Mouse (Mus musculus): Measurements from ENCODE around the gene Pax5.

Gene Pax5

GRCm38 (mm10) chr4:44709740-44710700, at the start of gene Pax5:
Pax5 (minus strand) TSS chr4:44710487.
- WGBS: 47% methylated on average over 16 of the region's 16 CpGs

- WGBS: 6% methylated on average over 10 of the region's 10 CpGs
These were observed 46.8 kb upstream of the Pax5 start for GRCm38 (mm10) chr4:44757131-44757530.

GRCm38 (mm10) chr4:44756134-44756951, 46.1 kb upstream of the Pax5 start:
- WGBS: under 1% methylated on average over 60 of the region's 60 CpGs

GRCm38 (mm10) chr4:44755553-44756133, 45.4 kb upstream of the Pax5 start, which contains the start of gene Zcchc7:
Zcchc7 (plus strand) TSS chr4:44755877.
- WGBS: 4% methylated on average over 15 of the region's 15 CpGs

- WGBS: 81% methylated on average over 1 of the region's 1 CpGs
These were observed 30.2 kb upstream of the Pax5 start for GRCm38 (mm10) chr4:44740471-44740870.

- WGBS: 91% methylated on average over 4 of the region's 4 CpGs
These were observed 10.9 kb upstream of the Pax5 start for GRCm38 (mm10) chr4:44721237-44721636.

GRCm38 (mm10) chr4:44720046-44720445, 9.8 kb upstream of the Pax5 start:
- 93% methylated on average over 8 of the region's 8 CpGs for WGBS

GRCm38 (mm10) chr4:44717676-44718075, 7.4 kb upstream of the Pax5 start:
- 90% methylated on average over 3 of the region's 3 CpGs for WGBS

GRCm38 (mm10) chr4:44716391-44716790, 6.1 kb upstream of the Pax5 start:
- WGBS: 16% methylated on average over 10 of the region's 10 CpGs

- 20% methylated on average over 3 of the region's 3 CpGs for WGBS
These were observed 5.4 kb upstream of the Pax5 start for GRCm38 (mm10) chr4:44715621-44716160.

GRCm38 (mm10) chr4:44714111-44714621, 3.9 kb upstream of the Pax5 start:
- WGBS: 3% methylated on average over 27 of the region's 27 CpGs

- 4% methylated on average over 19 of the region's 19 CpGs for whole genome bisulfite sequencing
These were observed 3.3 kb upstream of the Pax5 start for GRCm38 (mm10) chr4:44713554-44714051.

- WGBS: 3% methylated on average over 50 of the region's 50 CpGs
These were observed 2.7 kb upstream of the Pax5 start for GRCm38 (mm10) chr4:44712786-44713553.

- 3% methylated on average over 25 of the region's 25 CpGs for WGBS
These were observed 1.9 kb upstream of the Pax5 start for GRCm38 (mm10) chr4:44712051-44712700.

- WGBS: 5% methylated on average over 25 of the region's 25 CpGs
These were observed 1.0 kb upstream of the Pax5 start for GRCm38 (mm10) chr4:44711136-44711900.

- 5% methylated on average over 30 of the region's 30 CpGs for WGBS
These were observed 412 bp upstream of the Pax5 start for GRCm38 (mm10) chr4:44710701-44711097.

- 78% methylated on average over 8 of the region's 8 CpGs for WGBS
These were observed 2.0 kb downstream of the Pax5 start for GRCm38 (mm10) chr4:44708311-44708710.

- 49% methylated on average over 1 of the region's 1 CpGs for WGBS
These were observed 3.4 kb downstream of the Pax5 start for GRCm38 (mm10) chr4:44706865-44707264.

- 7% methylated on average over 7 of the region's 7 CpGs for WGBS
These were observed 4.3 kb downstream of the Pax5 start for GRCm38 (mm10) chr4:44705967-44706366.

Measured in cerebral cortex, adult 2 months (tissue).